Mouse (Mus musculus) lung, postnatal 0 days (tissue): Measurements from ENCODE around the gene Cdkl4.

Source experiments
- CTCF ChIP-seq: IDR thresholded peaks from 2 replicates; pipeline ENCODE4 v1.5.1; 2016; ENCODE audit warnings: antibody characterized with exemption, mild to moderate bottlenecking
- EP300 ChIP-seq: IDR thresholded peaks from 2 replicates; pipeline ENCODE4 v1.6.1; 2016; ENCODE audit warnings: antibody characterized with exemption, mild to moderate bottlenecking, control low read depth

DNA sequence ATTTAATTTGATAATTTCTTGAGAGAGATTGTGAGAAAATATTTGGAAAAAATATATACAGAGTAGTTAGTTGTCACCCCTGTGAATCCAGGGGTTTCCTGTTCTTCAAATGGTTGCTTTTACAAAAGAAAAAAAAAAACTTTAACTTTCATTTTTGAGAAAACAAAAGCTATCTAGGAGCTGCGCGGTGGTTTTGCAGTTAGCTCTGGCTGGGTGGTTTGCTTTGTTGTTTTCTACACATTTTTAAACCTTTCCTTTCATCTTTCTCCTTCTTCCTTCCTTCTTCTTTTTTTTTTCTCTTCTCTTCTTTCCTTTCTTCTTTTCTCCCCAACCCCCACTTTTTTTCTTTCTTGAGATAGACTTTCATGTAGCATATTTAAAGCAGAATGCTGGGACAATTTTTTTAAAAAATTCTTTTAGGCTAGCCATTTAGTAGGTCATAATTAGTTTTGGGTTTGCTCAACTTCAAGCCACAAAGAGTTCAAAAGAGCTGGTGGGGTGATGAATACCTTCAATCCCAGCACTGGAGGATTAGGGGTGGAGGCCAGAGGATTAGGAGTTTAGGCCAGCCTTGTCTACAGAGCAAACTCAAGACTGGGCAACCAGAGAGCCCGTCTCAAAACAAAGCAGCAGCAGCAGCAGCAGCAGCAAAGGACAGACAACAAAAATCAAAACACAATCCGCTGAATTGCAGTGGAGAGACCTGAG, 55.9 kb downstream of the Cdkl4 start:
- TF ChIP-seq CTCF: no peak
- TF ChIP-seq EP300: no peak
